Mouse (Mus musculus): Measurements from ENCODE around the gene Wdr35.
"Not testable (repeated sequence)": the region's sequence is repeated elsewhere in the genome, so short reads cannot be mapped to it uniquely, and the experiment has no call there.

Wdr35 gene

GRCm38 (mm10) chr12:9007146-9007545, 33.5 kb downstream of the Wdr35 start:
- no peak for DNase-seq (ENCODE audit: low spot score in 2 of 2)

- no peak for DNase-seq (ENCODE audit: low spot score in 2 of 2)
Observed at GRCm38 (mm10) chr12:9007811-9008210, 34.1 kb downstream of the Wdr35 start.

GRCm38 (mm10) chr12:9010311-9010710, 36.6 kb downstream of the Wdr35 start:
- no peak for DNase-seq (ENCODE audit: low spot score in 2 of 2)

GRCm38 (mm10) chr12:9016376-9016775, 42.7 kb downstream of the Wdr35 start:
- DNase-seq (ENCODE audit: low spot score in 2 of 2): no peak

GRCm38 (mm10) chr12:9020431-9020830, 46.7 kb downstream of the Wdr35 start:
- DNase-seq (ENCODE audit: low spot score in 2 of 2): no peak

- no peak for DNase-seq (ENCODE audit: low spot score in 2 of 2)
Observed at GRCm38 (mm10) chr12:9020986-9021385, 47.3 kb downstream of the Wdr35 start.

GRCm38 (mm10) chr12:9023031-9023430, 49.3 kb downstream of the Wdr35 start:
- no peak for DNase-seq (ENCODE audit: low spot score in 2 of 2)

- DNase-seq (ENCODE audit: low spot score in 2 of 2): no peak
Observed at GRCm38 (mm10) chr12:9024071-9024470, 50.4 kb downstream of the Wdr35 start.

GRCm38 (mm10) chr12:9024736-9025135, 51.0 kb downstream of the Wdr35 start:
- no peak for DNase-seq (ENCODE audit: low spot score in 2 of 2)

- no peak for DNase-seq (ENCODE audit: low spot score in 2 of 2)
Observed at GRCm38 (mm10) chr12:9026843-9027242, 53.2 kb downstream of the Wdr35 start.

- DNase-seq (ENCODE audit: low spot score in 2 of 2): not testable (repeated sequence)
Observed at GRCm38 (mm10) chr12:9028816-9029215, 55.1 kb downstream of the Wdr35 start.

- DNase-seq (ENCODE audit: low spot score in 2 of 2): no peak
Observed at GRCm38 (mm10) chr12:9029506-9029887, 55.8 kb downstream of the Wdr35 start.

GRCm38 (mm10) chr12:9029888-9030723, 56.4 kb downstream of the Wdr35 start, which contains the start of gene Ttc32:
Gene Ttc32, plus strand, starts transcription at chr12:9029997.
- DNase-seq (ENCODE audit: low spot score in 2 of 2): peak; percentile 97

- DNase-seq (ENCODE audit: low spot score in 2 of 2): no peak
Observed at GRCm38 (mm10) chr12:9031166-9031565, 57.5 kb downstream of the Wdr35 start.

- DNase-seq (ENCODE audit: low spot score in 2 of 2): no peak
Observed at GRCm38 (mm10) chr12:9033140-9033539, 59.4 kb downstream of the Wdr35 start.

- DNase-seq (ENCODE audit: low spot score in 2 of 2): no peak
Observed at GRCm38 (mm10) chr12:9036409-9036808, 62.7 kb downstream of the Wdr35 start.

- no peak for DNase-seq (ENCODE audit: low spot score in 2 of 2)
Observed at GRCm38 (mm10) chr12:9040177-9040576, 66.5 kb downstream of the Wdr35 start.

GRCm38 (mm10) chr12:9040686-9041085, 67.0 kb downstream of the Wdr35 start:
- DNase-seq (ENCODE audit: low spot score in 2 of 2): peak in 1 of 2 experiments; percentile 22

- no peak for DNase-seq (ENCODE audit: low spot score in 2 of 2)
Observed at GRCm38 (mm10) chr12:9042316-9042715, 68.6 kb downstream of the Wdr35 start.

GRCm38 (mm10) chr12:9042759-9043158, 69.1 kb downstream of the Wdr35 start:
- no peak for DNase-seq (ENCODE audit: low spot score in 2 of 2)

- no peak for DNase-seq (ENCODE audit: low spot score in 2 of 2)
Observed at GRCm38 (mm10) chr12:9044666-9045065, 71.0 kb downstream of the Wdr35 start.

- DNase-seq (ENCODE audit: low spot score in 2 of 2): no peak
Observed at GRCm38 (mm10) chr12:9046674-9047073, 73.0 kb downstream of the Wdr35 start.

GRCm38 (mm10) chr12:9048090-9048489, 74.4 kb downstream of the Wdr35 start:
- no peak for DNase-seq (ENCODE audit: low spot score in 2 of 2)

GRCm38 (mm10) chr12:9050824-9051223, 77.1 kb downstream of the Wdr35 start:
- DNase-seq (ENCODE audit: low spot score in 2 of 2): no peak

All from frontal cortex, postnatal 36 days (tissue).